Mouse (Mus musculus) small intestine, adult 2 months (tissue): ENCODE data around the gene Utp14b. TPM values are rescaled to one million over a fixed set of nuclear protein-coding genes. Genes with fewer than 3 reads are reported as not detected.

Experiments
- H3K27ac ChIP-seq: fragments of 200-500 bp; 2 replicates; pipeline ENCODE4 v1.5.1; 2012; ENCODE audit warnings: low read depth, low read length, control low read depth, inconsistent platforms; ENCODE audit not compliant: insufficient read depth
- H3K27me3 ChIP-seq: fragments of 200-500 bp; 2 replicates; pipeline ENCODE4 v1.6.1; 2012; ENCODE audit warnings: mild to moderate bottlenecking, moderate library complexity, low read length, inconsistent platforms; ENCODE audit not compliant: control insufficient read depth, insufficient read depth
- H3K36me3 ChIP-seq: fragments of 200-500 bp; 2 replicates; pipeline ENCODE4 v1.6.1; 2012; ENCODE audit warnings: mild to moderate bottlenecking, low read length, control low read depth, inconsistent platforms; ENCODE audit not compliant: control insufficient read depth, insufficient read depth
- H3K4me1 ChIP-seq: fragments of 200-500 bp; 2 replicates; pipeline ENCODE4 v1.6.1; 2012; ENCODE audit warnings: low read length, inconsistent platforms, mixed read lengths; ENCODE audit not compliant: control insufficient read depth, insufficient read depth, insufficient read length
- H3K4me3 ChIP-seq: fragments of 200-500 bp; 2 replicates; pipeline ENCODE4 v1.5.1; 2012; ENCODE audit warnings: low read depth, mild to moderate bottlenecking, control low read depth, inconsistent platforms, low read length, moderate library complexity
- CTCF ChIP-seq: fragments of 200-500 bp; IDR thresholded peaks from 2 replicates; pipeline ENCODE4 v1.5.1; 2012; ENCODE audit warnings: low read depth, mild to moderate bottlenecking, control low read depth, inconsistent platforms, low read length, moderate library complexity, mixed read lengths; ENCODE audit not compliant: insufficient replicate concordance, insufficient read length; ENCODE audit errors: extremely low read depth
- POLR2A ChIP-seq: fragments of 200-500 bp; IDR thresholded peaks from 2 replicates; pipeline ENCODE4 v1.6.1; 2012; ENCODE audit warnings: low read depth, mild to moderate bottlenecking, control low read depth, inconsistent platforms, low read length, moderate library complexity
- whole genome bisulfite sequencing: fragments of 180-500 bp; shearing (Covaris S2); methylation state at CpG from one replicate; pipeline ENCODE4 v1.1.7; 2018; 5-methylcytosine and 5-hydroxymethylcytosine counted together
- polyA plus RNA-seq: library from polyadenylated mRNA; depleted of rRNA; stranded (reverse); fragments of >200 nt; gene quantifications from 2 replicates; pipeline ENCODE4 v1.2.3, GENCODE M21; 2012; rRNA removed

Utp14b gene
- polyA plus RNA-seq: 0.14 and 0.51 TPM in 2 replicates

- WGBS: 1% methylated on average over 104 of the region's 104 CpGs
- H3K36me3 ChIP-seq: no peaks in the 10 kb centered on the region
- H3K4me3 ChIP-seq: peak within 1 kb of the TSS; percentile 96
- TF ChIP-seq POLR2A (peak; percentile 99), CTCF (no peak)
- H3K4me1 ChIP-seq: no peaks in the 10 kb centered on the region; the same call in 1 of the 2 replicates
- H3K27me3 ChIP-seq: no peaks in the 10 kb centered on the region
- peak within 1 kb of the TSS; percentile 68 for H3K27ac ChIP-seq
Observed at GRCm38 (mm10) chr1:78657671-78658440, at the start of gene Utp14b, which contains the start of gene Acsl3. Gene Utp14b (plus strand): TSS chr1:78658038. Gene Acsl3 (plus strand): TSS chr1:78657825.

DNA sequence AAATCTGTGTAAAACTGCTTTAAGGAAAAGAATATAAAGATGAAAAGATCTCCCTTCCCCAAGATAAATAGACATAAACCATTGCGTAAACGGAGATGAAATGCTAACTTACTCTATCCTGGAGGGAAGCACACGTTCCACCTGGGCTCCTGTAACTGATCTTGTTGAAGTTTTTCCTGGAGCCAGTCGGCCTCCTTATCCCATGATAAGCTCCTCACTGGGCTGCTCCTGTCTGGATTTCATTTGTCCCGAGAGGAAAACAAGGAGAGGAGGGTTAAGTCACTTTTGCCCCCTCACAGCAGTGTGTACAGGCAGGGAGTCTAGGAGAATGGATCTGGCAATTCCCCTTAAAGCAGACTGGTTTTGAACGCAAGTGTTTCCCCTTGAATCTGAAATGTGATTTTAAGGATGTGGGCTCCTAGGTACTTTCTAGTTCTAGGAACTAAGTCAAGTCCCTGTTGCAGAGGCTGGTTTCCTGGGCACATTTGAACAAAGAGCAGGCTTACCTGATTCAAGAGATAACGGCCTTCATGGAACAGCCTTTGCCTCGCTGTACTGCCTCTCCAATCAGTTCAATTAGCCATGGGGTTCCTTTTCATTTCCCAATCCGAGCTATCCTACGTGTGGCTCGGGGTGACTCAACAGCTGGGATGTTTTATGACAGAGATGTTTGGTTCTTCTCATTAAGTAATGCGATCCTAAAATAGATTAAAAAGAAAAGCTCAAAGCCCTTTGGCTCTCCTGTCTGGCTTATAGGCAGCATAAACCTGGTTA, 48.5 kb upstream of the Utp14b start:
- TF ChIP-seq POLR2A (no peak), CTCF (no peak)
- Histone ChIP-seq H3K4me1 (peaks cover 3% of the 10 kb centered on the region; the same call in 1 of the 2 replicates), H3K27ac (no peak overlapping the region)

DNA sequence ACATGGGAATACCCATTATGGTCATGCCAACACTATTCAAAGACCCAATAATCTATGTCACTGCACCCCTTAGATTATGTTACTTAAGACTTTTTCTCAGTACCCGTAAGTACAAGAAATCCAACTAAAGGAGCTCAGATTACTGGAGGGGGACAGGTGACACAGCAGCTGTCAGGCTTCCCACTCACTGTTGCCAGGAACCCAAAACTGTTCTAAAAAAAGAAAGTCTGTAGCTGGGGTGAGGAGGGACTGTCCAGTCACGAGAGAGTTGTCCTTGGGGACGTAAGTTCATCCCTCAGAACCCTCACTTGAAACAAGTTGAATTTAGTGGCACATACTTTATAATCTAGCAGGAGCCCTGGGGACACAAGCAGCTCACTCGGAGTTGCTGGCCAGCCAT, 46.8 kb upstream of the Utp14b start:
- WGBS: 83% methylated on average over 4 of the region's 4 CpGs
- no peak for TF ChIP-seq POLR2A
- H3K27me3 ChIP-seq: no peaks in the 10 kb centered on the region
- no peaks in the 10 kb centered on the region for H3K36me3 ChIP-seq
- no peak overlapping the region for H3K27ac ChIP-seq
- peaks cover 3% of the 10 kb centered on the region; the same call in 1 of the 2 replicates for H3K4me1 ChIP-seq
- H3K4me3 ChIP-seq: no peak overlapping the region

More for the DNA sequence above, 48.5 kb upstream of the Utp14b start:
- H3K4me3 ChIP-seq: no peak overlapping the region
- no peaks in the 10 kb centered on the region for H3K36me3 ChIP-seq
- no peaks in the 10 kb centered on the region for H3K27me3 ChIP-seq
- 22% methylated on average over 12 of the region's 12 CpGs for WGBS

- no peak overlapping the region for H3K4me3 ChIP-seq
- no peaks in the 10 kb centered on the region for H3K27me3 ChIP-seq
- 36% methylated on average over 1 of the region's 1 CpGs for WGBS
- H3K27ac ChIP-seq: no peak overlapping the region
- peaks cover 3% of the 10 kb centered on the region; the same call in 1 of the 2 replicates for H3K4me1 ChIP-seq
- no peak for TF ChIP-seq POLR2A
- TF ChIP-seq CTCF: no peak
- no peaks in the 10 kb centered on the region for H3K36me3 ChIP-seq
Observed at GRCm38 (mm10) chr1:78612959-78613358, 44.9 kb upstream of the Utp14b start.

- TF ChIP-seq CTCF (no peak), POLR2A (no peak)
- 91% methylated on average over 2 of the region's 2 CpGs for WGBS
- H3K27me3 ChIP-seq: no peaks in the 10 kb centered on the region
- H3K27ac ChIP-seq: no peak overlapping the region
- H3K4me3 ChIP-seq: no peak overlapping the region
- H3K36me3 ChIP-seq: no peaks in the 10 kb centered on the region
- no peaks in the 10 kb centered on the region for H3K4me1 ChIP-seq
Observed at GRCm38 (mm10) chr1:78624352-78624751, 33.5 kb upstream of the Utp14b start.

GRCm38 (mm10) chr1:78634486-78634885, 23.4 kb upstream of the Utp14b start:
- TF ChIP-seq CTCF (no peak), POLR2A (no peak)
- H3K4me1 ChIP-seq: no peaks in the 10 kb centered on the region
- H3K27me3 ChIP-seq: no peaks in the 10 kb centered on the region
- no peak overlapping the region for H3K27ac ChIP-seq
- H3K4me3 ChIP-seq: no peak overlapping the region
- no peaks in the 10 kb centered on the region for H3K36me3 ChIP-seq
- 88% methylated on average over 3 of the region's 3 CpGs for WGBS

DNA sequence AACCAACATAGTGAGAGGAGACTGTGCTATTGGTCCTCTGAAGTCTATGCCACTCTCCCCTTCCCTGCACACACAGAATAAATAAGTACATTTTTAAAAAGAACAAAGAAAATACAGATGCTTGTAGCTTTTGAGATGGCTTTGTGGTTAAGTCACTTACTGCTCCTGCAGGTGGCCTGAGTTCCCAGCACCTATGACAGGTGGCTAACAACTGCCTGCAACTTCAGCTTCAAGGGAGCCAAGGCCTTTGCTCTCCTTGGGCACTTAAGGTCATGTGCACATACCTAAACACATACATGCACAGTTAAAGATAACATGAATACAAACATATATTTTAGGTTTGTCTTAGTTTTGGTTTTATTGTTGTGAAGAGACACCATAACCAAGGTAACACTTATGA, 17.0 kb upstream of the Utp14b start:
- H3K27ac ChIP-seq: no peak overlapping the region
- no peak for TF ChIP-seq POLR2A
- TF ChIP-seq CTCF: no peak
- no peaks in the 10 kb centered on the region for H3K36me3 ChIP-seq
- no peaks in the 10 kb centered on the region for H3K27me3 ChIP-seq
- no peaks in the 10 kb centered on the region for H3K4me1 ChIP-seq
- H3K4me3 ChIP-seq: no peak overlapping the region
